Mouse (Mus musculus): Measurements from ENCODE around the gene Adamts1.

- TF ChIP-seq CTCF (IDR thresholded peaks at IDR 0.05; ENCODE audit: low read depth, low read length) = no peak
- TF ChIP-seq POLR2A (IDR thresholded peaks at IDR 0.05; ENCODE audit: borderline replicate concordance, low read depth, low read length) = no peak
These were observed 4.6 kb downstream of the Adamts1 start for GRCm38 (mm10) chr16:85798334-85798733.

All from bone marrow macrophage, adult 2 months (primary cell).